Mouse (Mus musculus): ENCODE measurements around the gene Arfgef3. TPM values are rescaled to one million over a fixed set of nuclear protein-coding genes. Genes with fewer than 3 reads are reported as not detected.

Arfgef3 gene
- polyA plus RNA-seq, 1 experiment from 2014 or later, result 7.9 TPM

DNA sequence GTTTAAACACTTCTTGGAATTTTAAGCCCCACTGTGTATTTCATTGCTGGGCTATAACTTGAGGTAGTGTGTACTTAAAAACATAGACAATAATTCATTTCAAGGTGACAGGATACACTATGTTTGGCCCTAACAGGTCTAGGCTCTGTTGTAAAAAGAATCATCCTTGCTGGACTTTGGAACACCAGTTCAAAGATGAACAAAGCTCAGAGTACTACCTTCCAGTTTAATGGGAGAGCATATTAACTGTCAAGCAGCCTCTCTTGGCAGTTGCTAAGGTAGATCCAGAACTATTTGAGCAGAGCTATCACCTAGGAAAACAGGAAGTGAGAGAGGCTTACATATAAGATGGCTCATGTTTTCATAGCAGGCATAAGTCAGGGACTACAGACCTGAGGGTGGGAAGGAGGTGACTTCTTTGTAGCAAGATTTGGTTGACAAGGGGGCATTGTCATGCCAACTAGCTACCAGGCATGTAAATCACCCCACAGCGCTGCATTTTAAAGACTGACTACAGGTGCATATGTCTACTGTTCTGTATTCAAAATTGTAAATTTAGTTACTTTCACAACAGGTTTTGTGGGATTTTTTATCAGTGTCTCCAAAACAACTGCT lies 82.0 kb downstream of the Arfgef3 start:
- no peak overlapping the region for H3K4me2 ChIP-seq (ENCODE audit: low read length)
- no peak for ATAC-seq
- H3K27me3 ChIP-seq (ENCODE audit: control insufficient read depth, insufficient read depth, low read depth, low read length), result no peaks in the 10 kb centered on the region
- H3K9ac ChIP-seq (ENCODE audit: low read depth, low read length), result no peak overlapping the region
- no peaks in the 10 kb centered on the region for H3K9me3 ChIP-seq (replicated peaks; ENCODE audit: control insufficient read depth, low read length, poor library complexity, severe bottlenecking)
- WGBS, result 88% methylated on average over 1 of the region's 1 CpGs
- H3K4me3 ChIP-seq (ENCODE audit: low read depth, low read length), result no peak overlapping the region
- H3K4me1 ChIP-seq (ENCODE audit: control insufficient read depth, insufficient read depth, low read length), result no peaks in the 10 kb centered on the region
- H3K27ac ChIP-seq (ENCODE audit: low read length), result no peak overlapping the region
- H3K36me3 ChIP-seq (ENCODE audit: control insufficient read depth, insufficient read depth, low read length), result peaks cover 23% of the 10 kb centered on the region

DNA sequence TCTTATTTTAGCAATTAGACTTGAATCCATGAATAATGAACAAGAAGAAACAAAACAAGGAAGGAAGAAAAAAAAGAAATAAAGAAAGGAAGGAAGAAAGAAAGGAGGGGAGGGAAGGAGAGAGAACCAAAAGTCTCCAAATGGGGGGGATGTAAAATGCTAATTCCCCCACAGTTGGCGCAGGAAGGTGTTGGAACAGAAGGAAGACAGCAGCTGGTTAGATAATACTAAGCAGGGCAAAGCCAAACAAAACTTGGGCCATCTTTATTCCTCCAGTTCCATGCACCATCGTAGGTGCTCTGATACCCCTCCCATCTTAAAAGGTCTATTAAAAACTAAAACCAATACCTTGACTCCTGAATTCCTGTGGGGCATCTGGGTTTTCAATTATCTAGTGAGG lies 82.8 kb downstream of the Arfgef3 start:
- H3K4me3 ChIP-seq (ENCODE audit: low read depth, low read length), result no peak overlapping the region
- no peaks in the 10 kb centered on the region for H3K4me1 ChIP-seq (ENCODE audit: control insufficient read depth, insufficient read depth, low read length)
- H3K9me3 ChIP-seq (replicated peaks; ENCODE audit: control insufficient read depth, low read length, poor library complexity, severe bottlenecking), result no peaks in the 10 kb centered on the region
- no peak overlapping the region for H3K27ac ChIP-seq (ENCODE audit: low read length)
- peaks cover 26% of the 10 kb centered on the region for H3K36me3 ChIP-seq (ENCODE audit: control insufficient read depth, insufficient read depth, low read length)
- H3K9ac ChIP-seq (ENCODE audit: low read depth, low read length), result no peak overlapping the region
- WGBS, result 89% methylated on average over 2 of the region's 2 CpGs
- H3K4me2 ChIP-seq (ENCODE audit: low read length), result no peak overlapping the region
- ATAC-seq, result no peak
- H3K27me3 ChIP-seq (ENCODE audit: control insufficient read depth, insufficient read depth, low read depth, low read length), result no peaks in the 10 kb centered on the region

DNA sequence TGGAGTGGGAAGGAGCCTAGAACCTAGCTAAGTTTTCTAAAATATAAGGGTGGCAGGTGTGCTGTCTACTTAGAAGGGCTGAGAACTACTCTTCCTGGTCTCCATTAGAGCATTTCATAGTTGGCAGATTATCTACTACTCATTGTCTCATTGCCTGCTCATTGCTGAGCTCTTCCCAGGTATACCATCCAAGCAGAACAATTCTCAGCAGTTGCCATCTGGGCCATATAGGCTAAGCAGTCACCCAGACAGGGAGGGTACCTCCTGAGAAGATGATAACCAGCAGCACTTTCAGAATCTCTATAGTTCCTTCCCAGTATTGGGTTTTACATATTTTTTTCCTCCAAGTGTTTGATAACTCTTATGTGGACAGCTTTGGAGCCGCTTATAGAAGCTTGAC lies 86.2 kb downstream of the Arfgef3 start:
- no peak overlapping the region for H3K4me2 ChIP-seq (ENCODE audit: low read length)
- peaks cover 33% of the 10 kb centered on the region for H3K36me3 ChIP-seq (ENCODE audit: control insufficient read depth, insufficient read depth, low read length)
- ATAC-seq, result no peak
- no peak overlapping the region for H3K4me3 ChIP-seq (ENCODE audit: low read depth, low read length)
- no peaks in the 10 kb centered on the region for H3K27me3 ChIP-seq (ENCODE audit: control insufficient read depth, insufficient read depth, low read depth, low read length)
- no peak overlapping the region for H3K9ac ChIP-seq (ENCODE audit: low read depth, low read length)
- 97% methylated on average over 1 of the region's 1 CpGs for WGBS
- no peak overlapping the region for H3K27ac ChIP-seq (ENCODE audit: low read length)
- no peaks in the 10 kb centered on the region for H3K9me3 ChIP-seq (replicated peaks; ENCODE audit: control insufficient read depth, low read length, poor library complexity, severe bottlenecking)
- no peaks in the 10 kb centered on the region for H3K4me1 ChIP-seq (ENCODE audit: control insufficient read depth, insufficient read depth, low read length)

DNA sequence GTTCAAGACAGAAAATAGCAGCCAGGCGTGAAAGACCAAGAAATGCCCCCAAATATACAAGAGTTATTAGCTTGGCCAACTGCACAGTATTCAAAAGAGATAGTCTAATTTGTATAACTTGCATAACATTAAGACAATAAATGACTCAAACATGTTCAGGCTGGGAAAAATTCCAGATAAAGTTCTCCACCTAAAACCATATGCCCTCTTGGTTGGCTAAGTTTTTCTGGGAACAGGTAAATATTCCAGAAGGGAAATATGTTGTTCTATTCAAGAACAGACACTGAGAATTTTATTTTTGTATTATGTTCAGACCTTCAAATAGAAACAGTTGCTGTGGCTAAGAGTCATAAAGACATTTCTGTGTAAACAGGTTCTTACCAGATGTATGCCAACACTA lies 96.7 kb downstream of the Arfgef3 start:
- Histone ChIP-seq H3K36me3 (ENCODE audit: control insufficient read depth, insufficient read depth, low read length) (peaks cover 16% of the 10 kb centered on the region), H3K27me3 (ENCODE audit: control insufficient read depth, insufficient read depth, low read depth, low read length) (no peaks in the 10 kb centered on the region), H3K4me3 (ENCODE audit: low read depth, low read length) (no peak overlapping the region), H3K9ac (ENCODE audit: low read depth, low read length) (no peak overlapping the region), H3K9me3 (replicated peaks; ENCODE audit: control insufficient read depth, low read length, poor library complexity, severe bottlenecking) (no peaks in the 10 kb centered on the region), H3K4me2 (ENCODE audit: low read length) (no peak overlapping the region), H3K4me1 (ENCODE audit: control insufficient read depth, insufficient read depth, low read length) (no peaks in the 10 kb centered on the region), H3K27ac (ENCODE audit: low read length) (no peak overlapping the region)
- ATAC-seq, result no peak
- WGBS, result 89% methylated on average over 1 of the region's 1 CpGs

DNA sequence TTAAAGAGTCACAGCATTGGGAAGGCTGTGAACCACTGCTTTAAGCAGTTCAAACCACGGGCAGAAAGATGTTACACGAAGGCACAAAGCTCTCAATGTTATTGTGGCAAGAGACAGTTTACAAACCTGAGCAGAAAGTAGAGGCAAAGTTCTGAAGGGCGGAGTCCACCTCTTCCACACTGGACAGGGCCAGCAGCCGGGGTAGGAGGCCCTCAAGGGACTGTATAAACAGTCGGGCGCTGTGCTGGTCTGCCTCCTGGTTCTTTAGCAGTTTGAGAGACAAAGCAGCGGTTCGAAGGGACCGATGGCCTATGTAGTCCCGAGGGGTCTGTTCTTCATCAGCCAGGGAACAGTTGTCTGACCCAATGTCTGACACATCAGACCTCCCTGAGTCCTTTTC lies 97.7 kb downstream of the Arfgef3 start:
- no peak overlapping the region for H3K4me3 ChIP-seq (ENCODE audit: low read depth, low read length)
- 90% methylated on average over 10 of the region's 10 CpGs for WGBS
- no peak for ATAC-seq
- no peaks in the 10 kb centered on the region for H3K9me3 ChIP-seq (replicated peaks; ENCODE audit: control insufficient read depth, low read length, poor library complexity, severe bottlenecking)
- no peaks in the 10 kb centered on the region for H3K27me3 ChIP-seq (ENCODE audit: control insufficient read depth, insufficient read depth, low read depth, low read length)
- no peak overlapping the region for H3K4me2 ChIP-seq (ENCODE audit: low read length)
- no peak overlapping the region for H3K9ac ChIP-seq (ENCODE audit: low read depth, low read length)
- H3K27ac ChIP-seq (ENCODE audit: low read length), result no peak overlapping the region
- H3K36me3 ChIP-seq (ENCODE audit: control insufficient read depth, insufficient read depth, low read length), result peaks cover 11% of the 10 kb centered on the region
- no peaks in the 10 kb centered on the region for H3K4me1 ChIP-seq (ENCODE audit: control insufficient read depth, insufficient read depth, low read length)

DNA sequence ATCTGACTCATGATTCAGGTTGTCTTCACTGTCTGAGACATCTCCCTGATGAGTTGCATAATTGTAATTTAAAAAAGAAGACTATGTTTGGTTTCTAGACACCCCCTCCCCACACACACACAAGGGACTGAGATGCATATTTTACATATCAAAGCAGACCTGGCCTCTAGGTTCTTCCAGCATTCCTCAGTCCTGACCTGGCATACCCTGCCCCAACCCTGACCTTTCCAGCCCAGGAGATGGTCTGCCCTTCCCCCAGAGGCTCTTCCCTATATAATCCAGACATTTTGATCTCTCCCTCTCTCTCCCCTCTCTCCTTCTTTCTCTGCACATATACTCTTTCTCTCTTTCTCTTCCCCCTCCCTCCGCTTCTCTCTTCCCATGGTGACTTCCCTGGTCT lies 99.4 kb downstream of the Arfgef3 start:
- H3K27ac ChIP-seq (ENCODE audit: low read length), result no peak overlapping the region
- no peak overlapping the region for H3K4me3 ChIP-seq (ENCODE audit: low read depth, low read length)
- WGBS, result 100% methylated on average over 1 of the region's 1 CpGs
- no peaks in the 10 kb centered on the region for H3K9me3 ChIP-seq (replicated peaks; ENCODE audit: control insufficient read depth, low read length, poor library complexity, severe bottlenecking)
- no peak for ATAC-seq
- no peaks in the 10 kb centered on the region for H3K27me3 ChIP-seq (ENCODE audit: control insufficient read depth, insufficient read depth, low read depth, low read length)
- no peak overlapping the region for H3K4me2 ChIP-seq (ENCODE audit: low read length)
- no peak overlapping the region for H3K9ac ChIP-seq (ENCODE audit: low read depth, low read length)
- H3K4me1 ChIP-seq (ENCODE audit: control insufficient read depth, insufficient read depth, low read length), result no peaks in the 10 kb centered on the region
- peaks cover 11% of the 10 kb centered on the region for H3K36me3 ChIP-seq (ENCODE audit: control insufficient read depth, insufficient read depth, low read length)

DNA sequence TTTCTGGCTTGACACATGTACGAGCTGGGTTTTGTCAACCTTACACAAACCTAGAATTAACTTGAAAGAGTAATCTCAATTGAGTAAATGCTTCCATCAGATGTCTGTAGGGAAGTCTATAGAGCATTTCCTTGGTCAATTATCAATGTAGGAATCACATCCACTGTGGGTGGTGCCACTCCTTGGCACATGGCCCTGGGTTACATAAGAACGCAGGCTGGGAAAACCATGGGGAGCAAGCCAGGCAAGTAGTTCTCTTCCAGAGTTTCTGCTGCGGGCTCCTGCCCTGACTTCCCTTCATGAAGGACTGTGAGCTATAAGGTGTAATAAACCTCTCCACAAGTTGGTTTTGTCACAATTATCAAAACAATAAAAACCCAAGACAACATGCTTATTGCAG lies 100.2 kb downstream of the Arfgef3 start:
- no peaks in the 10 kb centered on the region for H3K4me1 ChIP-seq (ENCODE audit: control insufficient read depth, insufficient read depth, low read length)
- 87% methylated on average over 3 of the region's 3 CpGs for WGBS
- no peak for ATAC-seq
- H3K4me3 ChIP-seq (ENCODE audit: low read depth, low read length), result no peak overlapping the region
- no peaks in the 10 kb centered on the region for H3K9me3 ChIP-seq (replicated peaks; ENCODE audit: control insufficient read depth, low read length, poor library complexity, severe bottlenecking)
- H3K27me3 ChIP-seq (ENCODE audit: control insufficient read depth, insufficient read depth, low read depth, low read length), result no peaks in the 10 kb centered on the region
- no peak overlapping the region for H3K27ac ChIP-seq (ENCODE audit: low read length)
- peaks cover 11% of the 10 kb centered on the region for H3K36me3 ChIP-seq (ENCODE audit: control insufficient read depth, insufficient read depth, low read length)
- no peak overlapping the region for H3K4me2 ChIP-seq (ENCODE audit: low read length)
- H3K9ac ChIP-seq (ENCODE audit: low read depth, low read length), result no peak overlapping the region

DNA sequence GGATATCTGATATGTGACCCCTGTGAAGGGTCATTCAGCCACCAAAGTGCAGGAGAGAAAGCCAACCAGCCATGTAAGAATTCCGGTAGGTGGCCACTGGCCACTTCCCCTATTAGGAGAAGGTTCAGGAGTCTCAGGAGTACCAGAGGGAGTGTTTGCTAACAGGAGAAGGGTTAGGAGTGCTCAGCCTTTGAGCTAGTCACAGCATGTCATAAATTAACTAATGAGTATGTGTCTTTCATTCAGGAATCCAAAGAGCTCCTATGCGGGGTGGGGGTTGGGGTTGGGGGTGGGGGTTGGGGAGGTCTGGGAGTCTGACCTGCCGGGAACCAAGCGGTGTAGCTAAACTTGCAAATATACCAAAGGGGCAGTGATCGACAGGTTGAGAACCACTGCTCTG lies 100.9 kb downstream of the Arfgef3 start:
- Histone ChIP-seq H3K4me1 (ENCODE audit: control insufficient read depth, insufficient read depth, low read length) (no peaks in the 10 kb centered on the region), H3K27me3 (ENCODE audit: control insufficient read depth, insufficient read depth, low read depth, low read length) (no peaks in the 10 kb centered on the region), H3K27ac (ENCODE audit: low read length) (no peak overlapping the region), H3K9ac (ENCODE audit: low read depth, low read length) (no peak overlapping the region), H3K4me3 (ENCODE audit: low read depth, low read length) (no peak overlapping the region), H3K9me3 (replicated peaks; ENCODE audit: control insufficient read depth, low read length, poor library complexity, severe bottlenecking) (no peaks in the 10 kb centered on the region), H3K4me2 (ENCODE audit: low read length) (no peak overlapping the region), H3K36me3 (ENCODE audit: control insufficient read depth, insufficient read depth, low read length) (peaks cover 10% of the 10 kb centered on the region)
- no peak for ATAC-seq
- WGBS, result 75% methylated on average over 5 of the region's 5 CpGs

DNA sequence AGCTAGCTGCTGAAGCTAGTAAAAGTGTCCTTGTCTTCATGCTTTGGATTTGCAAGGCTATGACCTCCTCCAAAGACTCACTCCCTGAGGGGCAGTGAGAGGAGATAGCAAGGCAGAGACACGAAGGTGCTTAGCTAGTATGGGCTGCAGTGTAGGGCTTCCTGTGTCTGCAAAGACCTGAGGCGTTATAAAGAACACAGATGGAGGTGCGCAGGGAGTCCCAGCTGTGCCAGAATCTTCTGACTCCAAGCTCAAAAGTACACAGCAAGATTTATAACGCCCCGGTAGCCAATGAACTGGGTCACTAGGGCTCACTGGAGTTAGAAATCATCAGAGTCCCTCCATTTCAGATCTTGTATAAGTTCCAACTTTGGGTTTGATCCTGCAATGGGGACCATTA lies 103.2 kb downstream of the Arfgef3 start:
- Histone ChIP-seq H3K4me1 (ENCODE audit: control insufficient read depth, insufficient read depth, low read length) (no peaks in the 10 kb centered on the region), H3K9me3 (replicated peaks; ENCODE audit: control insufficient read depth, low read length, poor library complexity, severe bottlenecking) (no peaks in the 10 kb centered on the region), H3K27ac (ENCODE audit: low read length) (no peak overlapping the region), H3K27me3 (ENCODE audit: control insufficient read depth, insufficient read depth, low read depth, low read length) (no peaks in the 10 kb centered on the region), H3K36me3 (ENCODE audit: control insufficient read depth, insufficient read depth, low read length) (no peaks in the 10 kb centered on the region), H3K4me2 (ENCODE audit: low read length) (no peak overlapping the region), H3K9ac (ENCODE audit: low read depth, low read length) (no peak overlapping the region), H3K4me3 (ENCODE audit: low read depth, low read length) (no peak overlapping the region)
- 88% methylated on average over 5 of the region's 5 CpGs for WGBS
- no peak for ATAC-seq
